Comparison of ENCODE assay signal across 14 mouse cellular contexts in the genomic region with DNA sequence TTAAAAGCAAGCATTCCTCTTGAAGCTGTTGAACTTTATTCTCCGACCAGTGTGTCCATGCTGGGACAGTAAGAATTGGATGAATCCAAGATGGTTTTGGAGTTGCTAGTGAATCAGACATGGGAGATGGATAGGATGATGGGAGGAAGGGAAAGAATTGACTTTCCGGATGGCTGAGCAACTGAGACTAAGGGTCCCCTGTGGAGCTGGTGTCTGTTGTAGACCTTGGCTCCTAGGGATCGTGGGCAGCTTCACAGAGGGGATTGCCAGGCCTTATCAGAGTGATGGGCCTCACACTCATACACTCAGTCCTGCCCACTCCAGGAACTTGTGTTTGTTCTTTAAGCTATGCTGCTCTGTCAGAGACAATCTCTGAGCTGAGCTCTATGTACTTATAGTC.
"Had no signal": no experiment of that assay in that cellular context is flagged by ENCODE, and none has a peak within 500 bp of the region (broad histone marks: within the 10 kb centered on the region; RNA-seq: fewer than 3 reads in every experiment).

No protein-coding gene starts in this region.

- H3K4me3 ChIP-seq: limb, embryonic 13.5 days; midbrain, embryonic 13.5 days; myocyte; neural tube, embryonic 15.5 days had no signal

- H3K36me3 ChIP-seq: neural tube, embryonic 15.5 days had no signal

- H3K27me3 ChIP-seq: limb, embryonic 13.5 days; midbrain, embryonic 13.5 days; neural tube, embryonic 15.5 days had no signal

- H3K27ac ChIP-seq: kidney, postnatal 0 days; limb, embryonic 13.5 days; liver, embryonic 14.5 days; midbrain, embryonic 13.5 days; neural tube, embryonic 15.5 days had no signal

- H3K9me3 ChIP-seq: limb, embryonic 13.5 days; midbrain, embryonic 13.5 days; neural tube, embryonic 15.5 days had no signal

- H3K4me2 ChIP-seq: limb, embryonic 13.5 days; midbrain, embryonic 13.5 days; neural tube, embryonic 15.5 days had no signal

- H3K4me1 ChIP-seq: neural tube, embryonic 15.5 days had no signal

- H3K9ac ChIP-seq: limb, embryonic 13.5 days; liver, embryonic 14.5 days; midbrain, embryonic 13.5 days; neural tube, embryonic 15.5 days had no signal

- ATAC-seq: midbrain, embryonic 13.5 days had no signal

- DNase-seq: kidney, postnatal 36 days; layer of hippocampus, adult 9-11 months; layer of hippocampus, postnatal 36 days; lung, adult 18-20 months; right cerebral cortex, postnatal 4 days; spleen, adult 18-20 months; thymus, adult 18-20 months; thymus, postnatal 14 days had no signal
